Mouse (Mus musculus) erythroblast, embryonic 14.5 days (primary cell): ENCODE data around the gene Recql5. TPM values are rescaled to one million over a fixed set of nuclear protein-coding genes. Genes with fewer than 3 reads are reported as not detected.

ENCODE experiments used
- H3K27me3 ChIP-seq: 2 replicates; pipeline ENCODE4 v1.6.1; 2012; ENCODE audit warnings: inconsistent platforms; ENCODE audit not compliant: control insufficient read depth
- H3K36me3 ChIP-seq: 2 replicates; pipeline ENCODE4 v1.6.1; 2012; ENCODE audit warnings: mild to moderate bottlenecking, inconsistent platforms; ENCODE audit not compliant: control insufficient read depth
- H3K4me1 ChIP-seq: 2 replicates; pipeline ENCODE4 v1.6.1; 2012; ENCODE audit warnings: inconsistent platforms; ENCODE audit not compliant: control insufficient read depth
- H3K4me3 ChIP-seq: replicated peaks from 2 replicates; pipeline ENCODE3; 2012; ENCODE audit warnings: moderate library complexity, mild to moderate bottlenecking, inconsistent platforms
- H3K9me3 ChIP-seq: 2 replicates; pipeline ENCODE4 v1.6.1; 2012; ENCODE audit warnings: low read length, inconsistent platforms, mixed read lengths; ENCODE audit not compliant: control insufficient read depth
- GATA1 ChIP-seq: IDR thresholded peaks from 2 replicates; pipeline ENCODE4 v1.6.1; 2012; ENCODE audit warnings: low read length, inconsistent platforms, mixed read lengths
- TAL1 ChIP-seq: IDR thresholded peaks from 3 replicates; pipeline ENCODE4 v1.6.1; 2012; ENCODE audit warnings: low read length, inconsistent platforms, mixed read lengths
- polyA plus RNA-seq: library from polyadenylated mRNA; stranded (reverse); fragments of >175 nt; gene quantifications from 2 replicates; pipeline ENCODE4 v1.2.3, GENCODE M21; 2012

The Recql5 gene
- polyA plus RNA-seq, 1 experiment, result 1.4 TPM

DNA sequence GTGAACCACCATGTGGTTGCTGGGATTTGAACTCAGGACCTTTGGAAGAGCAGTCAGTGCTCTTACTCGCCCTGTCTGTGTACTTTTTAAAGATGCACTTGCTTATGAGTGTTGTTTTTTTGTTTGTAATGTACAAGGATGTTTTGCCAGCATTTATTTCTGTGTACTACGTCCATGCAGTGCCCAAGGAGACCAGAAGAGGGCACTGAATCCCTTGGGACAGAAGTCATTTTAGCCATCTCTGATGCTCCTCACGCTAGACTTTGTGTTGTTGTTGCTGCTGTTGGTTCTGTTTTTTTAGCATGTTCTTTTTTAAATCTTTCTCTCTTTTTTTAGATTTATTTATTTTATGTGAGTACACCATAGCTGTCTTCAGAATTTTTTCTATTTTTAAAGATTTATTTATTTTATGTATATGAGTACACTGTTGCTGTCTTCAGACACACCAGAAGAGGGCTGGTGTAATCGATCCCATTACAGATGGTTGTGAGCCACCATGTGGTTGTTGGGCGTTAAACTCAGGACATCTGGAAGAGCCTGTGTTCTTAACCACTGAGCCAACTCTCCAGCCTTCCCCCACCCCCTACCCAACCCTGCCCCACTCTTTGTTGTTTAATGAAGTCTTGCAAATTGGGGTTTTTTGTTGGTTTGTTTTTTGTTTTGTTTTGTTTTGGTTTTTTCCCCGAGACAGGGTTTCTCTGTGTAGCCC is 13.0 kb downstream of the Recql5 start:
- H3K4me3 ChIP-seq, result no peak overlapping the region
- no peak for TF ChIP-seq GATA1
- no peak for TF ChIP-seq TAL1
- peaks cover 81% of the 10 kb centered on the region for H3K36me3 ChIP-seq
- peaks cover 18% of the 10 kb centered on the region for H3K4me1 ChIP-seq
- H3K27me3 ChIP-seq, result no peaks in the 10 kb centered on the region
- no peaks in the 10 kb centered on the region for H3K9me3 ChIP-seq

GRCm38 (mm10) chr11:115919073-115919472 is 14.2 kb downstream of the Recql5 start:
- no peak for TF ChIP-seq GATA1
- TF ChIP-seq TAL1, result no peak
- Histone ChIP-seq H3K36me3 (peaks cover 80% of the 10 kb centered on the region), H3K9me3 (no peaks in the 10 kb centered on the region), H3K4me1 (peaks cover 27% of the 10 kb centered on the region), H3K27me3 (no peaks in the 10 kb centered on the region), H3K4me3 (no peak overlapping the region)

GRCm38 (mm10) chr11:115918637-115919036 is 14.6 kb downstream of the Recql5 start:
- Histone ChIP-seq H3K27me3 (no peaks in the 10 kb centered on the region), H3K36me3 (peaks cover 81% of the 10 kb centered on the region), H3K4me3 (no peak overlapping the region), H3K4me1 (peaks cover 32% of the 10 kb centered on the region), H3K9me3 (no peaks in the 10 kb centered on the region)
- TF ChIP-seq GATA1, result no peak
- TF ChIP-seq TAL1, result no peak

- TF ChIP-seq TAL1 (no peak), GATA1 (no peak)
- no peak overlapping the region for H3K4me3 ChIP-seq
- H3K36me3 ChIP-seq, result peaks cover 80% of the 10 kb centered on the region
- no peaks in the 10 kb centered on the region for H3K9me3 ChIP-seq
- H3K27me3 ChIP-seq, result no peaks in the 10 kb centered on the region
- H3K4me1 ChIP-seq, result peaks cover 51% of the 10 kb centered on the region
These were observed 16.7 kb downstream of the Recql5 start for GRCm38 (mm10) chr11:115916579-115916978.

GRCm38 (mm10) chr11:115911632-115912376 is 21.5 kb downstream of the Recql5 start, which contains the start of gene Smim6:
Gene Smim6, plus strand, starts transcription at chr11:115912017.
- peaks cover 80% of the 10 kb centered on the region for H3K4me1 ChIP-seq
- peak within 1 kb of the TSS; percentile 34 for H3K4me3 ChIP-seq
- H3K9me3 ChIP-seq, result 0 out of 2 replicates have a peak, but pooled peaks cover 2% of the 10 kb centered on the region
- TF ChIP-seq TAL1 (no peak), GATA1 (no peak)
- H3K27me3 ChIP-seq, result no peaks in the 10 kb centered on the region
- H3K36me3 ChIP-seq, result peaks cover 87% of the 10 kb centered on the region

DNA sequence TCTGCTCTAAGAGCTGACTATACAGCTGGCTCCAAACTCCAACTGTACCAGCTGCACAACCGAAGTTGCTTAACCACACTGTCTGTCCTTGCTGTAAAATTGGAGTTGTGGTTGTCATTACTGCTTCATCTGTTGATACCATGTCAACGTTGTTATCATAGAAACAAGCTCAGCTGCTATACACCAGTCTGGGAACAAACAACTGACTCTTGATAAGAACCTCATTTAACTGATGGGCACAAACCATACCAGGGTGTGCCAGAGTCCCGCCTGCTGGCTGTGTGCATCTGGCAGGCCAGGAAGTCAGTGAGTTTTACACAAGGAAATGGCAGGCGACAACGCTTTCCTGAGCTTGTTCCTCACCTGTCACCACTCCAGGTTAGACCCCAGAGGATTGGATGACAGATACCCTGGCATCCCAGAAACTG is 22.1 kb downstream of the Recql5 start:
- Histone ChIP-seq H3K4me3 (peak overlapping the region; percentile 34), H3K4me1 (peaks cover 80% of the 10 kb centered on the region), H3K36me3 (peaks cover 87% of the 10 kb centered on the region), H3K9me3 (0 out of 2 replicates have a peak, but pooled peaks cover 2% of the 10 kb centered on the region), H3K27me3 (no peaks in the 10 kb centered on the region)
- TF ChIP-seq TAL1 (peak; percentile 70), GATA1 (peak; percentile 89)

DNA sequence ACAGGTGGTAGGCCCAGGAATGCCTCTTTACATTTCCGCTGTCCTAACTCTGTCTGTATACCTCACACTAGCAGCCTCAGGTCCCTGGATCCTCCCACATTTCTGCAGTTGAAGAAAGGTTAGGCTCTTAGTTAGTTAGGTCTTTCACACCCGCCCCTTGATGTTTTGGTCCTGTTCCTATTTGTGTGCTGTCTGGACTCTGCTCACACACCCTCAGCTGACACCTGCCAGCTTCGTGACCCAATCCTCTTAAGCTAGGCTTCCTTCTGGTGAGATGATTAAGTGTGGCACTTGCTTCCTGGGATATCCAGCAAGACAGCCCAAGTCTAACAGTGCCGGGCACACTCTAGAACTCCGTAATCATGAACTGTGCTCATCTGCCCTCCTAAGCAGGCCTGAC is 26.8 kb downstream of the Recql5 start:
- H3K27me3 ChIP-seq, result no peaks in the 10 kb centered on the region
- peaks cover 89% of the 10 kb centered on the region for H3K4me1 ChIP-seq
- 0 out of 2 replicates have a peak, but pooled peaks cover 2% of the 10 kb centered on the region for H3K9me3 ChIP-seq
- peaks cover 90% of the 10 kb centered on the region for H3K36me3 ChIP-seq
- H3K4me3 ChIP-seq, result no peak overlapping the region
- TF ChIP-seq TAL1 (no peak), GATA1 (no peak)

DNA sequence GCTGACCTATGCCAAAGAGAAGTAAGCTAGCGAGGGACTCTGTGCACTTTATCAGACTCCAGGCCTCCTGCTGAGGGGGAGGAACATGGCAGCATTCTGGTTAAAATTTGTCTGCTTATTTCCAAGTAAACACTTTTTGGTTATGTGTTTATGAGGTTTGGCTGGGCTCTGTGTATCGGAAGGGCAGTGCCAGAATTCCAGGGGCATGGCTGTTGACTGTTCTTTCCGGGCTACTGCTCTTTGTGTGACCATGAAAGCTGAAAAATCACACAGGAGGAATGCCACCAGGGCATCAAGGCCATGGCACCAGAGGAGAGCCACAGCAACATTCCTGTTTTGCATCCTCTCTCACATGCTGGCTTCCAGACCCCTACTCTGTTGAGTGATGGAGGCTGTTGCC is 27.2 kb downstream of the Recql5 start:
- no peak for TF ChIP-seq GATA1
- TF ChIP-seq TAL1, result no peak
- H3K4me3 ChIP-seq, result no peak overlapping the region
- peaks cover 89% of the 10 kb centered on the region for H3K4me1 ChIP-seq
- H3K9me3 ChIP-seq, result 0 out of 2 replicates have a peak, but pooled peaks cover 2% of the 10 kb centered on the region
- H3K27me3 ChIP-seq, result no peaks in the 10 kb centered on the region
- H3K36me3 ChIP-seq, result peaks cover 90% of the 10 kb centered on the region
